Mouse (Mus musculus) hindbrain, embryonic 13.5 days (tissue): Measurements from ENCODE around the gene Foxf1. TPM values are rescaled to one million over a fixed set of nuclear protein-coding genes. Genes with fewer than 3 reads are reported as not detected.

ENCODE experiments used
- ATAC-seq: fragments of 200-750 bp; cut with Nextera tagmentation; 2 replicates; pipeline ENCODE4 v1.8.0; 2017; ENCODE audit warnings: moderate TSS enrichment; ENCODE audit not compliant: low FRiP score
- H3K27ac ChIP-seq: fragments of 300-500 bp; sonication (generic); 2 replicates; pipeline ENCODE4 v1.5.1; 2015; ENCODE audit warnings: inconsistent platforms, mild to moderate bottlenecking, moderate library complexity
- H3K27me3 ChIP-seq: fragments of 300-500 bp; sonication (generic); 2 replicates; pipeline ENCODE4 v1.6.1; 2015; ENCODE audit warnings: mild to moderate bottlenecking, inconsistent platforms
- H3K36me3 ChIP-seq: fragments of 300-500 bp; sonication (generic); 2 replicates; pipeline ENCODE4 v1.6.1; 2015; ENCODE audit warnings: mild to moderate bottlenecking, inconsistent platforms
- H3K4me1 ChIP-seq: fragments of 300-500 bp; sonication (generic); replicated peaks from 2 replicates; pipeline ENCODE4 v1.6.1; 2015; ENCODE audit warnings: inconsistent platforms
- H3K4me2 ChIP-seq: fragments of 300-500 bp; sonication (generic); 2 replicates; pipeline ENCODE4 v1.6.1; 2015; ENCODE audit warnings: inconsistent platforms, mild to moderate bottlenecking, moderate library complexity
- H3K4me3 ChIP-seq: fragments of 300-500 bp; sonication (generic); 2 replicates; pipeline ENCODE4 v1.5.1; 2015; ENCODE audit warnings: mild to moderate bottlenecking, inconsistent platforms
- H3K9ac ChIP-seq: fragments of 300-500 bp; sonication (generic); 2 replicates; pipeline ENCODE4 v1.6.1; 2015; ENCODE audit warnings: mild to moderate bottlenecking, inconsistent platforms
- H3K9me3 ChIP-seq: fragments of 300-500 bp; sonication (generic); 2 replicates; pipeline ENCODE4 v1.6.1; 2016; ENCODE audit warnings: inconsistent platforms
- WGBS: fragments of 180-500 bp; shearing (Covaris S2); methylation state at CpG from one replicate; pipeline ENCODE4 v1.1.7; 2015; 5-methylcytosine and 5-hydroxymethylcytosine counted together
- polyA plus RNA-seq: library from polyadenylated mRNA; unstranded; fragments of >200 nt; fragmentation: Nextera tagmentation; extraction: Ambion mirVana; gene quantifications from 2 replicates; pipeline ENCODE4 v1.2.1, GENCODE M21; 2015

The Foxf1 gene
- polyA plus RNA-seq, 1 experiment from 2014 or later = 0.96 TPM

- Histone ChIP-seq H3K9ac (no peak overlapping the region), H3K27me3 (peaks cover 99% of the 10 kb centered on the region), H3K4me1 (peaks cover 19% of the 10 kb centered on the region), H3K9me3 (no peaks in the 10 kb centered on the region), H3K27ac (no peak overlapping the region), H3K4me2 (no peak overlapping the region), H3K36me3 (no peaks in the 10 kb centered on the region), H3K4me3 (no peak overlapping the region)
- WGBS = under 1% methylated on average over 15 of the region's 15 CpGs
- ATAC-seq = no peak
Measured at GRCm38 (mm10) chr8:121074108-121074847, 9.9 kb upstream of the Foxf1 start.

- H3K4me3 ChIP-seq = no peak overlapping the region
- no peak overlapping the region for H3K27ac ChIP-seq
- H3K4me2 ChIP-seq = no peak overlapping the region
- under 1% methylated on average over 10 of the region's 10 CpGs for WGBS
- ATAC-seq = no peak
- peaks cover 19% of the 10 kb centered on the region for H3K4me1 ChIP-seq
- H3K9ac ChIP-seq = no peak overlapping the region
- H3K9me3 ChIP-seq = no peaks in the 10 kb centered on the region
- peaks cover 99% of the 10 kb centered on the region for H3K27me3 ChIP-seq
- H3K36me3 ChIP-seq = no peaks in the 10 kb centered on the region
Measured at GRCm38 (mm10) chr8:121074848-121075145, 9.4 kb upstream of the Foxf1 start.

GRCm38 (mm10) chr8:121075936-121076335 lies 8.2 kb upstream of the Foxf1 start:
- Histone ChIP-seq H3K4me3 (no peak overlapping the region), H3K4me1 (peaks cover 16% of the 10 kb centered on the region), H3K36me3 (no peaks in the 10 kb centered on the region), H3K9me3 (no peaks in the 10 kb centered on the region), H3K4me2 (no peak overlapping the region), H3K27ac (no peak overlapping the region), H3K9ac (no peak overlapping the region), H3K27me3 (peaks cover 99% of the 10 kb centered on the region)
- no peak for ATAC-seq
- WGBS = 2% methylated on average over 13 of the region's 13 CpGs

GRCm38 (mm10) chr8:121076555-121076954 lies 7.6 kb upstream of the Foxf1 start:
- Histone ChIP-seq H3K27ac (no peak overlapping the region), H3K4me3 (no peak overlapping the region), H3K9ac (no peak overlapping the region), H3K27me3 (peaks cover 99% of the 10 kb centered on the region), H3K9me3 (no peaks in the 10 kb centered on the region), H3K36me3 (no peaks in the 10 kb centered on the region), H3K4me1 (peaks cover 10% of the 10 kb centered on the region), H3K4me2 (no peak overlapping the region)
- 1% methylated on average over 7 of the region's 7 CpGs for WGBS
- no peak for ATAC-seq

- Histone ChIP-seq H3K4me1 (peaks cover 12% of the 10 kb centered on the region), H3K9me3 (no peaks in the 10 kb centered on the region), H3K27me3 (peaks cover 99% of the 10 kb centered on the region), H3K4me2 (no peak overlapping the region), H3K27ac (no peak overlapping the region), H3K4me3 (no peak overlapping the region), H3K9ac (no peak overlapping the region), H3K36me3 (no peaks in the 10 kb centered on the region)
- WGBS = 3% methylated on average over 14 of the region's 14 CpGs
- ATAC-seq = no peak
Measured at GRCm38 (mm10) chr8:121078721-121079120, 5.5 kb upstream of the Foxf1 start.

- no peaks in the 10 kb centered on the region for H3K36me3 ChIP-seq
- no peak for ATAC-seq
- H3K27me3 ChIP-seq = peaks cover 99% of the 10 kb centered on the region
- 2% methylated on average over 7 of the region's 7 CpGs for WGBS
- H3K9me3 ChIP-seq = no peaks in the 10 kb centered on the region
- no peak overlapping the region for H3K4me2 ChIP-seq
- no peak overlapping the region for H3K9ac ChIP-seq
- no peak overlapping the region for H3K27ac ChIP-seq
- H3K4me3 ChIP-seq = no peak overlapping the region
- peaks cover 16% of the 10 kb centered on the region for H3K4me1 ChIP-seq
Measured at GRCm38 (mm10) chr8:121079201-121079600, 5.0 kb upstream of the Foxf1 start.

- Histone ChIP-seq H3K27ac (no peak overlapping the region), H3K4me1 (peaks cover 23% of the 10 kb centered on the region), H3K9me3 (no peaks in the 10 kb centered on the region), H3K4me2 (no peak overlapping the region), H3K4me3 (no peak overlapping the region), H3K36me3 (no peaks in the 10 kb centered on the region), H3K27me3 (peaks cover 99% of the 10 kb centered on the region), H3K9ac (no peak overlapping the region)
- no peak for ATAC-seq
- 3% methylated on average over 12 of the region's 12 CpGs for WGBS
Measured at GRCm38 (mm10) chr8:121079944-121080343, 4.2 kb upstream of the Foxf1 start.

GRCm38 (mm10) chr8:121080361-121081090 lies 3.7 kb upstream of the Foxf1 start:
- no peak overlapping the region for H3K4me2 ChIP-seq
- H3K4me1 ChIP-seq = peaks cover 25% of the 10 kb centered on the region
- no peaks in the 10 kb centered on the region for H3K9me3 ChIP-seq
- H3K36me3 ChIP-seq = no peaks in the 10 kb centered on the region
- H3K27ac ChIP-seq = no peak overlapping the region
- ATAC-seq = no peak
- WGBS = under 1% methylated on average over 49 of the region's 49 CpGs
- H3K4me3 ChIP-seq = no peak overlapping the region
- H3K9ac ChIP-seq = no peak overlapping the region
- peaks cover 100% of the 10 kb centered on the region for H3K27me3 ChIP-seq

- H3K9me3 ChIP-seq = no peaks in the 10 kb centered on the region
- H3K36me3 ChIP-seq = no peaks in the 10 kb centered on the region
- no peak overlapping the region for H3K27ac ChIP-seq
- H3K4me3 ChIP-seq = no peak overlapping the region
- H3K4me1 ChIP-seq = peaks cover 25% of the 10 kb centered on the region
- no peak overlapping the region for H3K9ac ChIP-seq
- ATAC-seq = no peak
- H3K27me3 ChIP-seq = peaks cover 100% of the 10 kb centered on the region
- WGBS = 3% methylated on average over 7 of the region's 7 CpGs
- no peak overlapping the region for H3K4me2 ChIP-seq
Measured at GRCm38 (mm10) chr8:121081398-121081797, 2.8 kb upstream of the Foxf1 start.

- Histone ChIP-seq H3K9ac (no peak overlapping the region), H3K4me2 (peak overlapping the region; percentile 57), H3K27me3 (peaks cover 100% of the 10 kb centered on the region), H3K9me3 (no peaks in the 10 kb centered on the region), H3K4me3 (peak overlapping the region; percentile 36), H3K27ac (no peak overlapping the region), H3K4me1 (peaks cover 25% of the 10 kb centered on the region), H3K36me3 (no peaks in the 10 kb centered on the region)
- under 1% methylated on average over 57 of the region's 57 CpGs for WGBS
- no peak for ATAC-seq
Measured at GRCm38 (mm10) chr8:121082218-121083092, 1.7 kb upstream of the Foxf1 start.

- Histone ChIP-seq H3K36me3 (no peaks in the 10 kb centered on the region), H3K4me1 (peaks cover 25% of the 10 kb centered on the region), H3K27me3 (peaks cover 98% of the 10 kb centered on the region), H3K9ac (no peak overlapping the region), H3K4me2 (peak overlapping the region; percentile 57), H3K4me3 (peak overlapping the region; percentile 36), H3K9me3 (no peaks in the 10 kb centered on the region), H3K27ac (no peak overlapping the region)
- WGBS = under 1% methylated on average over 87 of the region's 89 CpGs
- no peak for ATAC-seq
Measured at GRCm38 (mm10) chr8:121083093-121083935, 872 bp upstream of the Foxf1 start.

GRCm38 (mm10) chr8:121083936-121084209 lies 313 bp upstream of the Foxf1 start:
- no peak overlapping the region for H3K9ac ChIP-seq
- H3K27me3 ChIP-seq = peaks cover 98% of the 10 kb centered on the region
- H3K27ac ChIP-seq = no peak overlapping the region
- peaks cover 25% of the 10 kb centered on the region for H3K4me1 ChIP-seq
- peak overlapping the region; percentile 57 for H3K4me2 ChIP-seq
- H3K9me3 ChIP-seq = no peaks in the 10 kb centered on the region
- peak overlapping the region; percentile 36 for H3K4me3 ChIP-seq
- no peak for ATAC-seq
- WGBS = 0% methylated on average over 8 of the region's 27 CpGs
- H3K36me3 ChIP-seq = no peaks in the 10 kb centered on the region
